Mouse (Mus musculus): ENCODE measurements around the gene Kcnq5.

DNA sequence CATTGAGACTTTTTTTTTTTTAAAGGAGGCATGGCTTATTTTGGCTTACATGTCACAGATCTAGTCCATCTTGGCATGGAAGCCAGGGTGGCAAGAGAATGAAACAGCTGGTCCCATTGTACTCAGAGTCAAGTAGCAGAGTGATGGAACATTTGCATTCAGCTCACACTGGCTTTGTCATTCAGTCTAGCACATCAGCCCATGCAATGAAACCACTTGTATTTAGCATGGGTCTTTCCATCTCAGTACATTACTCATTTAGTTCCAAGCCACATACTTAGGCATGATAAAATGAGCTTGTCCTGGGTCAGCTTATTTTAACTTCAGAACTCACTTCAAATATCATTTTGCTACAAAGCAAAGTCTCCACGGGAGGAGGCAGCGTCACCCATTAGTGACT, 156.7 kb downstream of the Kcnq5 start:
- TF ChIP-seq CTCF (IDR thresholded peaks at IDR 0.05; ENCODE audit: low read depth) (no peak), EP300 (IDR thresholded peaks at IDR 0.05; ENCODE audit: low read depth) (no peak)
